Mouse (Mus musculus) ES-E14 (cell line): ENCODE measurements at regions not wholly inside any gene's neighbourhood (a gene's known extent, or its start where the extent isn't known, plus 50 kb on each side); places are given as distances from the start of the nearest gene placed in this dataset.

Experiments
- CHD2 ChIP-seq: IDR thresholded peaks from 2 replicates; pipeline ENCODE4 v1.6.1; 2014; ENCODE audit warnings: mild to moderate bottlenecking, low read depth, low read length, inconsistent platforms
- HCFC1 ChIP-seq: IDR thresholded peaks from 2 replicates; pipeline ENCODE4 v1.6.1; 2012; ENCODE audit warnings: low read length, inconsistent platforms, borderline replicate concordance; ENCODE audit not compliant: insufficient read depth
- MAFK ChIP-seq: IDR thresholded peaks from 2 replicates; pipeline ENCODE4 v1.6.1; 2014; ENCODE audit warnings: mild to moderate bottlenecking, low read depth, low read length, inconsistent platforms; ENCODE audit not compliant: insufficient read depth
- ZC3H11A ChIP-seq: IDR thresholded peaks from 2 replicates; pipeline ENCODE4 v1.6.1; 2012; ENCODE audit warnings: low read depth, mild to moderate bottlenecking, inconsistent platforms, low read length, borderline replicate concordance
- ZNF384 ChIP-seq: IDR thresholded peaks from 2 replicates; pipeline ENCODE4 v1.6.1; 2012; ENCODE audit warnings: low read depth, low read length, inconsistent platforms

- TF ChIP-seq CHD2 = no peak
- no peak for TF ChIP-seq MAFK
- TF ChIP-seq ZNF384 = no peak
- TF ChIP-seq HCFC1 = no peak
- TF ChIP-seq ZC3H11A = no peak
Measured at GRCm38 (mm10) chr1:166796362-166796925, 114.8 kb upstream of the Fmo9 start.
